Mouse (Mus musculus) heart, postnatal 0 days (tissue): ENCODE data around the gene Tiprl.

Experiments used
- CTCF ChIP-seq: IDR thresholded peaks from 2 replicates; pipeline ENCODE4 v1.5.1; 2016; ENCODE audit warnings: antibody characterized with exemption, control low read depth, low read depth
- EP300 ChIP-seq: IDR thresholded peaks from 2 replicates; pipeline ENCODE4 v1.6.1; 2016; ENCODE audit warnings: antibody characterized with exemption, low read depth

GRCm38 (mm10) chr1:165252027-165252671 lies 15.4 kb upstream of the Tiprl start:
- TF ChIP-seq CTCF (peak; percentile 87), EP300 (no peak)
